Mouse (Mus musculus) adrenal gland, adult 2 months (tissue): ENCODE measurements around the gene Tlr8. TPM values are rescaled to one million over a fixed set of nuclear protein-coding genes. Genes with fewer than 3 reads are reported as not detected.

Source experiments
- DNase-seq: peaks from one replicate; pipeline ENCODE4 v3.0.0; 2021
- polyA plus RNA-seq: library from polyadenylated mRNA; depleted of rRNA; stranded (reverse); fragments of >200 nt; gene quantifications from 2 replicates; pipeline ENCODE4 v1.2.3, GENCODE M21; 2012; rRNA removed
- total RNA-seq, 2 experiments: library from RNA; stranded (reverse); gene quantifications; 2 replicates each; pipeline ENCODE4 v1.2.3; 2021

The Tlr8 gene
- total and polyA plus RNA-seq, 3 experiments = 0.18 to 3.3 (median 1.2) TPM

- DNase-seq = no peak
Measured at GRCm38 (mm10) chrX:167205813-167206520, 58.2 kb downstream of the Tlr8 start.

GRCm38 (mm10) chrX:167201365-167201764, 62.8 kb downstream of the Tlr8 start:
- DNase-seq = no peak

- no peak for DNase-seq
Measured at GRCm38 (mm10) chrX:167195228-167195649, 68.9 kb downstream of the Tlr8 start.

Other genes with a start within 250 kb of the Tlr8 start
- 100 to 1,000 TPM; 255 to 487 TPM for gene Tmsb4x, start 55.0 kb downstream of the Tlr8 start, total RNA-seq
- 6.5 and 6.8 TPM in 2 replicates for gene Tmsb4x, start 55.0 kb downstream of the Tlr8 start, polyA plus RNA-seq
- 1 to 10 TPM; 2.4 to 2.5 TPM for gene Tlr7, start 66.2 kb upstream of the Tlr8 start, total RNA-seq
- 0.12 and 0.15 TPM in 2 replicates for gene Tlr7, start 66.2 kb upstream of the Tlr8 start, polyA plus RNA-seq
- gene Prps2, start 118.4 kb upstream of the Tlr8 start, total RNA-seq = 10 to 100 TPM; 22.4 to 23.4 TPM
- 16.6 and 19.9 TPM in 2 replicates for gene Prps2, start 118.4 kb upstream of the Tlr8 start, polyA plus RNA-seq